In the genomic region with DNA sequence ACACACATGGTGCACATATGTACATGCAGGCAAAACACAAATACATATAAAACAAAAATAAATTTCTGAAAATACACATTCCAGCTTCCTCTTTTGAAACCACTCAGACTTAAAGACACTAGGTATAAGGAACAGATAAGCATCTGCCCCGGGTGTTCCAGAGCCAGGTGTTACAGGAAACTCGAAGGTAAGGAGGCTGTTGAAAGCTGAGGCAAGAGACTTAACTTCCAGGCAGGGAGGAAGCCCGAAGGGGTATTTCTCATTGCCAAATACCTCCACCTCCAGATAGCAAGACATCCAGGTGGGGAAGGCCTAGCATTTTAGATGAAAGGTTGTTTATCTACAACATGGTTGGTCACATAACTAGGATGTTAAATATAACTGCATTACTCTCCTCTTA, we compare ENCODE assay signal across 28 mouse cellular contexts.
"Had no signal": no experiment of that assay in that cellular context is flagged by ENCODE, and none has a peak within 500 bp of the region (broad histone marks: within the 10 kb centered on the region; RNA-seq: fewer than 3 reads in every experiment).

No protein-coding gene starts in this region.

- H3K4me3 ChIP-seq: gastrocnemius, adult 2 months; heart, adult 2 months; heart, embryonic 13.5 days; heart, embryonic 15.5 days; hindbrain, embryonic 10.5 days; hindbrain, embryonic 12.5 days; intestine, embryonic 15.5 days; layer of hippocampus, adult 2 months; left cerebral cortex, adult 2 months; limb, embryonic 13.5 days; liver, embryonic 13.5 days had no signal

- H3K27me3 ChIP-seq: heart, embryonic 13.5 days; heart, embryonic 15.5 days; hindbrain, embryonic 12.5 days; intestine, embryonic 15.5 days; limb, embryonic 13.5 days; liver, embryonic 13.5 days had no signal

- H3K4me2 ChIP-seq: heart, embryonic 11.5 days; heart, embryonic 13.5 days; heart, embryonic 15.5 days; hindbrain, embryonic 12.5 days; hindbrain, embryonic 14.5 days; intestine, embryonic 15.5 days; limb, embryonic 13.5 days; liver, embryonic 11.5 days; liver, embryonic 13.5 days had no signal

- H3K9me3 ChIP-seq: heart, embryonic 13.5 days; heart, embryonic 15.5 days; hindbrain, embryonic 10.5 days; hindbrain, embryonic 12.5 days; intestine, embryonic 15.5 days; limb, embryonic 13.5 days; liver, embryonic 13.5 days had no signal

- H3K9ac ChIP-seq: heart, embryonic 13.5 days; heart, embryonic 15.5 days; hindbrain, embryonic 12.5 days; hindbrain, embryonic 14.5 days; intestine, embryonic 15.5 days; limb, embryonic 13.5 days; liver, embryonic 13.5 days had no signal

- DNase-seq: gastrocnemius, adult 2 months; gastrocnemius, postnatal 10 days; gastrocnemius, postnatal 25 days; heart, adult 11 months; heart, adult 2 months; heart, postnatal 14 days; heart, postnatal 4 days; kidney, adult 18-20 months; kidney, adult 8-10 months; kidney, postnatal 10 days; kidney, postnatal 25 days; kidney, postnatal 4 days; liver; liver, embryonic 13.5 days had no signal

- H3K36me3 ChIP-seq: heart, embryonic 13.5 days; heart, embryonic 15.5 days; hindbrain, embryonic 10.5 days; hindbrain, embryonic 12.5 days; intestine, embryonic 15.5 days; limb, embryonic 13.5 days; liver, embryonic 13.5 days had no signal

- H3K27ac ChIP-seq: gastrocnemius, adult 2 months; heart, adult 2 months; heart, embryonic 13.5 days; heart, embryonic 15.5 days; hindbrain, embryonic 10.5 days; hindbrain, embryonic 12.5 days; hindbrain, embryonic 14.5 days; intestine, embryonic 15.5 days; layer of hippocampus, adult 2 months; left cerebral cortex, adult 2 months; limb, embryonic 13.5 days; liver, embryonic 13.5 days had no signal

- ATAC-seq: hindbrain, embryonic 16.5 days; inflammation-experienced regulatory T-cells, adult 6 months; intestine, embryonic 15.5 days; intestine, postnatal 0 days had no signal
